Mouse (Mus musculus) macrophage (primary cell): ENCODE measurements around the gene Cst9. TPM values are rescaled to one million over a fixed set of nuclear protein-coding genes. Genes with fewer than 3 reads are reported as not detected.

Source experiments
- H3K27ac ChIP-seq: fragments of 350-480 bp; formaldehyde crosslinking; 2 replicates; pipeline ENCODE4 v1.9.0; 2021
- H3K36me3 ChIP-seq: fragments of 350-480 bp; formaldehyde crosslinking; 2 replicates; pipeline ENCODE4 v1.9.0; 2021; ENCODE audit errors: inconsistent target
- H3K4me3 ChIP-seq: fragments of 350-480 bp; formaldehyde crosslinking; 2 replicates; pipeline ENCODE4 v1.9.0; 2021; ENCODE audit errors: inconsistent target
- H3K79me2 ChIP-seq: fragments of 350-480 bp; formaldehyde crosslinking; 2 replicates; pipeline ENCODE4 v1.9.0; 2021; ENCODE audit errors: inconsistent target
- WGBS: methylation state at CpG from one replicate; pipeline ENCODE4 v1.1.7; 2026; ENCODE audit warnings: inconsistent platforms; ENCODE audit not compliant: missing documents; 5-methylcytosine and 5-hydroxymethylcytosine counted together
- polyA plus RNA-seq: library from polyadenylated mRNA; stranded (reverse); fragments of 250-400 nt; gene quantifications from 3 replicates; pipeline ENCODE4 v1.2.4, GENCODE M21; 2018; ENCODE audit warnings: inconsistent platforms
- total RNA-seq, 78 experiments: library from RNA; depleted of rRNA; stranded (reverse); fragments of 250-400 nt; gene quantifications; 1 replicate in 9 of 78; 2 replicates in 24 of 78; 3 replicates in 43 of 78; 4 replicates in 2 of 78; pipeline ENCODE4 v1.2.4; 2018; ENCODE audit warnings: inconsistent platforms in 56 of 78

Gene Cst9
- not detected for total RNA-seq (2018; cell fraction: chromatin; rRNA removed)
- not detected for total RNA-seq (2018; cell fraction: cytosol; rRNA removed)
- total RNA-seq (2018; cell fraction: nucleus; rRNA removed): not detected
- not detected in 3 replicates for polyA plus RNA-seq

DNA sequence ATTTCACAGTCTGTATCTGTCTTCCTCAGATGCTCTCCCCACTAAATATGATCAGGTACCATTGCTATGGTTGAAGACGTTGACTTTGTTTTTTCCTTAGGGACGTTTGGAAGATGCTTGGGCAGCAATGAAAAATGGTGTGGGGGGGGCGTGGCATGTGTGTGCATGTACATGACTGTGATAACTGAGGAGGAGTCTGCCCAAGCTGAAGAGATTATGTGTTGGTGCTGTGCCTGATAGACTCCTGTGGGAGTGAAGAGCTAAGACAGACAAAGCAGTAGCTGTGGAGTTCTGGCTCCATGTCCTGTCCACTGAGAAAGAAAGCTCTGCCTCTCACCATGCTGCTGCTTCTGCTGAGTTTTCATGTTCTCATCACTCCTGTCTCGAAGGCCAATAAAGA lies at the start of gene Cst9:
Cst9 (plus strand) TSS at position 236 of the 400 bp plus-strand sequence.
- H3K79me2 ChIP-seq: no peaks in the 10 kb centered on the region
- no peak within 1 kb of the TSS for H3K27ac ChIP-seq
- 79% methylated on average over 4 of the region's 4 CpGs for WGBS
- H3K36me3 ChIP-seq: no peaks in the 10 kb centered on the region
- H3K4me3 ChIP-seq: no peak within 1 kb of the TSS

DNA sequence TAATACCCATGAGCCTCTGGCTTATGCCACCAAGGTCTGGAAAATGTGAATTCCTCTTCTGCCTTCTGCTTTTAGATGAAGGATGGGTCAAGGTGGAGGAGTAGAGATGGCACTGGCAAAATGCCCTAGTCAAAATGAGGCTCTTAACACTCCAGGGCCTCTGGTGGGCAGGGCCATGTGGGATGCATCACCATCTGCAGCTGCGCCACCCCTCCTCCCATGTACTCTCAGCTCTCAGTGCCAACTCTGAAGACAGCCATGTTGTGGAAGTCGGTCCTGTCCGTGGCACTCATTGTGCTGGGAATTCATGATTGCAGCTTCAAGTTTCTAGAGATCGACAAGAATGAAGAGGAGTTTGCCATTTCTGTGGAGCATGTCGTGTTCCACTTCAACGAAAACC lies 45.8 kb upstream of the Cst9 start, which contains the start of gene Cst12:
Cst12 (plus strand) TSS at position 220 of the 400 bp plus-strand sequence.
- 92% methylated on average over 6 of the region's 6 CpGs for WGBS
- Histone ChIP-seq H3K27ac (no peak within 1 kb of the TSS), H3K4me3 (no peak within 1 kb of the TSS), H3K36me3 (no peaks in the 10 kb centered on the region), H3K79me2 (no peaks in the 10 kb centered on the region)

DNA sequence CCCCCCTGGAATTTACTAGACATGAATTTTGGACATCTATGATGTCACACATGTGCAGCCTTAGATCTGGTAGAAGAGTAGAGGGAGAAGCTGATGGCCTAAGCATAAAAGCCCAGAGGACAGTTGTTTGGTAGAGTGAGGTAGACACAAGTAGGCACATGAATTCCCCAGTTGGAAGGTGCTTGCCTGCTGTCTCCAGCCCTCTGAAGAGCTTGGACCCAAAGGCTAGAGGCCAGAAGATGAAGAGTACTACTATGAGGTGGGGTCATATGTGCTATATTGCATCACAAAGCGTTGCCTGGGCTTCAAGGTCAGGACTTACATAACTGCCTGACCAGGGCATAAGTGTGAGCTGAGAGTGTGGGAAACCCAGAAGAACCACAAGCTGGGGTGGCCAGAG lies 36.5 kb upstream of the Cst9 start, which contains the start of gene Cst8:
Cst8 (plus strand) TSS at position 301 of the 400 bp plus-strand sequence.
- Histone ChIP-seq H3K27ac (no peak within 1 kb of the TSS), H3K36me3 (no peaks in the 10 kb centered on the region), H3K79me2 (no peaks in the 10 kb centered on the region), H3K4me3 (no peak within 1 kb of the TSS)
- WGBS: 87% methylated on average over 1 of the region's 1 CpGs

DNA sequence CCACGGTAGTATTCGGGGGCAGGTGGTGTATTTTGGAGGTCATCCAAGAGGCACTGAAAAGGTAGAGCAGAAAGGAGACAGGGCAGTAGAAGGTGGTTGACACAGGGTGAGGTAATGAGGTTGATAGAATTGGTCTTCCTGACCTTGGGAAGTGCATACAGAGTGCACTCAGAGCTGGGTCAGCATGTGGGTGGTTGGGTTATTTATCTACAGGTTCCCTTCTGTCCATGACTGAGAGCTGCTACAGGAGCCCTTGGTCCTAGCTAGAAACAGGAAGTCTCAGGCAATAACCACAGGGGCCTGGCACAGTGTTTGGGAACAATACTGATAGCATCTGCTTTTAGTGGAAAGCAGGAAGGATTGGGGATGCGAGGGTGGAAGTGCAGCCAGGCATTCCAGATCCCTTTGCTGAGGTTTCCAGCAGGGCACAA lies 33.4 kb upstream of the Cst9 start:
- Histone ChIP-seq H3K4me3 (no peak overlapping the region), H3K79me2 (no peaks in the 10 kb centered on the region), H3K27ac (no peak overlapping the region), H3K36me3 (no peaks in the 10 kb centered on the region)
- WGBS: 6% methylated on average over 3 of the region's 3 CpGs

DNA sequence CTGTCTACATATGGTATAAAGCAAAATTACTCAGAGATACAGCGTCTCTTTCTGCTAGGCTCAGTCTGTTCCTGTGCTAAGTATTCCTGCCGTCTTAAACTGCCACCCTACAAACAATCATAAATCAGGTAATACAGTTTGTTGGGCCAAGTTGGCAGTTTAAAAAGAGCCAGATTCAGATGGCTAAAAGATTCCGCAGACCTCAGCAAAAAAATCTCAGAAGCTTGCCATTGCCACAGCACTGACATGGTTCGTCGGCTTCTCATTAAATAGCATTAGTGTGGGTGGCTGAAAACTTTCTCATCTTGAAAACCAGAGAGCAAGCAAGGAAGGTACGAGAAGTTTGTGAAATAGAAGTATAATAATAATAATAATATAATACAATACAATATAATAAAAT lies 28.3 kb upstream of the Cst9 start:
- H3K36me3 ChIP-seq: no peaks in the 10 kb centered on the region
- H3K4me3 ChIP-seq: no peak overlapping the region
- 84% methylated on average over 6 of the region's 6 CpGs for WGBS
- no peak overlapping the region for H3K27ac ChIP-seq
- H3K79me2 ChIP-seq: no peaks in the 10 kb centered on the region

DNA sequence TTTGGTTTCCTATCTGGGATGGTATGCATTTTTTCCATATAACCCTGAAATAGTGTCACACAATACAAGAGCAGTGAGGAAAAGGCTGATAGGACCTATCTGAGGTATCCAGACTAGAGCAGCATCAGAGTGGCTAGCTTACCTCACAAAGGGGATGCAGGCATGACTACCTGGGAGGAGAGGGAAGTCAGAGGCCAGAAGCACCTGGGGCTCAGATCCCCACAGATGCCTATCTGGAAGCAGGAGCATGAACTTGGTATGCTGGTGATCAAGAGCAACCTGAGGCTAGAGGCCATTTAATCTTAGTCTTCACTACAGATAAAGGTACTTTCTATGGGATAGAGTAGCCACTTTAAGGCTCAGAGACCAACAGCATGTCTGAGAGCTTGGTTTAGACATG lies 15.0 kb upstream of the Cst9 start, which contains the start of gene Cst13:
Cst13 (plus strand) TSS at position 173 of the 400 bp plus-strand sequence.
- no peaks in the 10 kb centered on the region for H3K36me3 ChIP-seq
- H3K4me3 ChIP-seq: no peak within 1 kb of the TSS
- H3K27ac ChIP-seq: no peak within 1 kb of the TSS
- no peaks in the 10 kb centered on the region for H3K79me2 ChIP-seq

DNA sequence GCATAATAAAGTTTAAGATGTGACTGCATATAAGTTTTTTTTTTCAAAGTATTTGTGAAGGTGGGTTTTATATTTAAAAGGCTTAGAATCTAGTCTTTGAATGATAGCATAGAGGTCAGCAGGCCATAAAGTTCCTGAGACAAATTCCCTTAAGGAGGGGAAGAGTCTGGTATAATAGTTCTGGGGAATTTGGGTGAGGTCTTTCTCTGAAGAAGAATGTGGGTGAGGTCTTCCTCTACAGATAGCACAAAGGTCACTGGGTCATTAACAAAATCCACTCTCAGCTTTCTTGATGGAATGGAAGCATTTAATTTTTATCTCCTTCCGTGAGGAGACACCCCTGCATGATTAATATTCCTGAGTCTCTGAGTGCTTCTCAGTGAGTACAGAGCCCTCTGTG lies 9.0 kb upstream of the Cst9 start:
- H3K36me3 ChIP-seq: no peaks in the 10 kb centered on the region
- no peak overlapping the region for H3K4me3 ChIP-seq
- H3K79me2 ChIP-seq: no peaks in the 10 kb centered on the region
- no peak overlapping the region for H3K27ac ChIP-seq
- 100% methylated on average over 1 of the region's 1 CpGs for whole genome bisulfite sequencing

DNA sequence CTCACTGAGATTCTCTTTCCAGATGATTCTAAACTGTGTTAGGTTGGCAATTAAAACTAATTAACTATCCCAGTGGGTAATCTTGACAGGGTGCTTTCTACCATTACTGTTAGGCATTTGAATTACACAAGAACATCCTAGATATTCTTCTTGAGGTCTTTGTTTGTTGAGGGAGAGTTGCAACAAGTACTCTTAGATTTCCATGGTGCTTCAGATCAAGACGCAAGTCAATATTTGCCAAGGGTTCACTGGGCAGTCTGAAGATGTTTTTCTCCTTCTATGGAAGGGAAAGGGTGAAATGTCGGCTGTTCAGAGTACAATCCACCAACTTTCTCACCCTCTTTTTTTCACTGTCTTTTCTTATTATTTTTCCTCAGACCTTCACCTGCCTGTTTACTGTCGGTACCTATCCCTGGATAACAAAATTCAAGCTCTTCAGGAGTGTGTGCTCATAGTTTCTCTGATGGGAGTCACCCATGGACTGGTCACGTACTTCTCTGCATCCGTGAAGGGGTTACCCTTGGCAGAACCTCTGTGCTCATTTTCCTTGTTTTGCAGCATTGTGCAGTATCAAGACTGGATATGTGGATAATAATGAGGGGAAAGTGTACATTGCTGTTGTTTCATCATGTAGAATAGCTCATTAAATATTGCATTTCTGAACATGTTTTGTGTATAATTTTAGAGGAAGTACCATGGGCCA lies 3.3 kb downstream of the Cst9 start:
- no peaks in the 10 kb centered on the region for H3K79me2 ChIP-seq
- H3K4me3 ChIP-seq: no peak overlapping the region
- WGBS: 87% methylated on average over 5 of the region's 5 CpGs
- no peaks in the 10 kb centered on the region for H3K36me3 ChIP-seq
- no peak overlapping the region for H3K27ac ChIP-seq

DNA sequence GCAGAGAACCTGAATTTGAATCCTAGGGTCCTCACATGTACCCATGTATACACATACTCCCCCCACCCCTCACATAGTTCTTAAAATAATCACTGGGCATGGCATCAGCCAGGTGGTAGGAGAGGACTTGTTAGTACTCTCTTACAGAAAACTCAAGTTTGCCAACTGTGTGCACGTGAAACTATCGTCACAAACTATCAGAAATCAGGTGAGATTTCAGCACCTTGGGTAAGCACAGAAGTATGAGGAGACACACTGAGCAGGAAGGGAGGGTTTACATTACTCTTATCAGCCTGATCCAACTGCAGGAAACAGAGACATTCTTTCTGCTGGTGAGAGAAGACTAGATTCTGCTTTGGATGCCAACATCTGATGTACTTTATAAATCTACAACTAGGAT lies 4.3 kb downstream of the Cst9 start:
- Histone ChIP-seq H3K4me3 (no peak overlapping the region), H3K79me2 (no peaks in the 10 kb centered on the region), H3K27ac (no peak overlapping the region), H3K36me3 (no peaks in the 10 kb centered on the region)
- WGBS: 43% methylated on average over 2 of the region's 2 CpGs

DNA sequence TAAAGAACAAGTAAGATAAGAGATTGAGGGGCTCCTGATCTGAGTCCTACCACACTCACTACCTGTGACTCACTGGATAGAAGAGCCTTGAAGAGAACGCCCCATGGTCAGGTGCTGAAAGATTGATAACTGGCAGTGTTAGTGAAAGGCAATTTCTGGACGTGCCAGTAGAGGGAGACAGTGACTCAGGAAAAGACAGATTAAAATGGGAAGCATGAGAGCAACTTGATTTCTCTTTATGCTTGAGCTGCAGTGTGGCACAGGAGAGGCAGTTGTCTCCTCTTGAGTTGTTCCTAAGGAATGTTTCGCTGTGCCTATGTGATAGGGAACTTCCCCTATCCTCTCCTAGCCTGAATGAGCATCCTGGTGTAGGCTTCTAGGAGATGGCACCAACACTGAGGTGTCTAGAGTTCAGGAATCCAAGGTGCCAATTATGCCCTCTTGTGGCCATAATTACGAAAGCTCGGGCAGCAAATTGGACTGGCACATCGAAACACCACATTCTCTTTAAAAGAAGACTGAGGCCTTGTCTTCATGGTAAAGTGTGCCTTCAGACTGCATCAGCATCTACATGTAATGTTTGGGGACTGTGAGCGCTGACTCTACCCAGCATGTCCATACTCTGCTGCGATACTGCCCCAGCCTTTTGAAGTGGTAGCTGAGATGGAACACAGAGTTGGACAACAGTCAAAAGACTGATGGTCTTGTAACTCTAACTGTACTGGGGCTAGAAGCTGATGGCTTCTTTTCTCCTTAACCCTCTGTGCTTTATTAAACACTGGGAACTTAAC lies 16.4 kb downstream of the Cst9 start:
- no peak overlapping the region for H3K4me3 ChIP-seq
- 37% methylated on average over 8 of the region's 8 CpGs for WGBS
- H3K36me3 ChIP-seq: no peaks in the 10 kb centered on the region
- H3K27ac ChIP-seq: no peak overlapping the region
- H3K79me2 ChIP-seq: no peaks in the 10 kb centered on the region

DNA sequence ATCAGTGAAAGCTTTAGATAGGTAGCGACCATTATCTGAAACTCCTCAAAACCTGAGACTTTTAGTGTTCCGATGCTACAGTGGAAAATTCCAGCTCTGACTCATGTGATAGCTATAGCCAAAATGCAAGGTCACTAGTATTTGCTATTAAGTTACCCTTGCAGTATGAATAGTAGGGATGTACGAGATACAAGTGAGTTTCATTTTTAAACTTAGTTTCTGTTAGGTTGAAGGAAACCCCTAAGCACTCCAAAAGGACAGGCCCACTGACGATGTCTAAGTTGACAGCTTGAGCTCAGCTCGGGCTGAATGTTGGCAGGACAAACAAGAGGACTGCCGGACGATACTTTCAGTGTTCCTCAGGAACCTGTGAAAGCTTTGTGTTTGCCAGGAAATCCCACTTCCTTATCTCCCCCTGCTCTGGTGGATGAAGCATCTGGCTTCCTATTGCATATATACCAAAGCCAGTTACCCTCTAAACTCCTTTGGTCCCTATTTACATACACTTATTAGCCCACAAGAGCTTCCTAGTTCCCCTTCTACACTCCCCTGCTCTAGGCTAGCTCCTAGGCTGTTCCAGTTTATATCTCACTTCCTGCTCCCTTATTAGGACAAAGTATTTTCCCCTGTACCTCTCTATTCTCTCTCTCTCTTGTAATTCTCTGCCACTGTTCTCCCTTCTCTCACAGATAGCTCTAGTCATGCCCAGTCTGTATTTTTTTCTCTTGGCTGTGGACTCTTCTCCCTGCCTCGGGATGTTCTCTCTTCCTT lies 21.9 kb downstream of the Cst9 start:
- Histone ChIP-seq H3K79me2 (no peaks in the 10 kb centered on the region), H3K36me3 (no peaks in the 10 kb centered on the region), H3K4me3 (no peak overlapping the region), H3K27ac (peak overlapping the region; percentile 65)
- 33% methylated on average over 8 of the region's 8 CpGs for WGBS

GRCm38 (mm10) chr2:148857506-148857905 lies 22.6 kb downstream of the Cst9 start:
- 73% methylated on average over 4 of the region's 4 CpGs for WGBS
- H3K36me3 ChIP-seq: no peaks in the 10 kb centered on the region
- no peak overlapping the region for H3K4me3 ChIP-seq
- no peaks in the 10 kb centered on the region for H3K79me2 ChIP-seq
- peak overlapping the region; percentile 65 for H3K27ac ChIP-seq

DNA sequence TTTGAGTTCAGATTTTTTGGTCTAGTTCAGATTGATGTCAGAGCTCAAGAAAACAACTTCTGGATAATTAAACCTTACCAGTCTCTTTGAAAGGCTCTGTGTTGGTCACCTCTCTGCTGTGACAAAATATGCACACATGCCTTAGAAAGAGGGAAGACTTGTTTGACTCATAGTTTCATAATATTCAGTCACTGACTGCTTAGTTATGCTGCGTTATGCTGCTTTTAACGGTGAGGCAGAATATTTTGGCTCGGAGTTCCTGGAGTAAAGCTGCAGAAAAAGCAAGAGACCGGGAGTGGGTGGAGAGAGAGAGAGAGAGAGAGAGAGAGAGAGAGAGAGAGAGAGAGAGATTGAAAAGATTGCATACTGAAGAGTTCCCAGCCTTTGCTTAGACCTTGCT lies 26.0 kb downstream of the Cst9 start:
- Histone ChIP-seq H3K27ac (no peak overlapping the region), H3K4me3 (no peak overlapping the region), H3K79me2 (no peaks in the 10 kb centered on the region), H3K36me3 (no peaks in the 10 kb centered on the region)
- WGBS: 67% methylated on average over 3 of the region's 4 CpGs

DNA sequence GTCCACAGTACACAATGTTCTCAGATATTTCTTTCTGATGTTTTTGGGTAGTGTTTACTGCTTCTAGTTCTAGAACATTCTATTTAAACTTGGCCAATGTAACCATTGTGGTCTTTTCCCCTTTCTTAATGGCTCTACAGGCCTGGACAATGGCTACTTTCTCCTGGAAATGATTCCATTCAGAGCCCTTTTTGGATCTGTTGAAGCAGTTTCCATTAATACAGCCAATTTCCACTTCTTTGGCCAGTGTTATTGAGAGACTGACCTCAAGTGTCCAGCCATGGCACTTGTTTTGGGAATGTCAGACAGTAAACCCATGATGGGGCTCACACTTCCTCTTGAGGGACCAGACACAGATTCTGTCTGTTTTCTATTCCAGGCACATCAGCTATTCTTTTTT lies 26.7 kb downstream of the Cst9 start:
- Histone ChIP-seq H3K36me3 (no peaks in the 10 kb centered on the region), H3K4me3 (no peak overlapping the region), H3K79me2 (no peaks in the 10 kb centered on the region), H3K27ac (no peak overlapping the region)
